Mouse (Mus musculus): ENCODE measurements around the gene Ccnc. TPM values are rescaled to one million over a fixed set of nuclear protein-coding genes. Genes with fewer than 3 reads are reported as not detected.
A peak's percentile ranks its signal among the peaks of the same experiment; 100 is the strongest.
"Not testable (repeated sequence)": the region's sequence is repeated elsewhere in the genome, so short reads cannot be mapped to it uniquely, and the experiment has no call there.

The Ccnc gene
- total RNA-seq, 2 experiments from 2014 or later, result 13.9 to 18.1 TPM

- DNase-seq, result no peak
- intact Hi-C loops (cut with DNase I), result no loop called here
These were observed 4.7 kb upstream of the Ccnc start for GRCm38 (mm10) chr4:21722752-21723334.

GRCm38 (mm10) chr4:21726912-21727614 lies 438 bp upstream of the Ccnc start:
- intact Hi-C loops (cut with DNase I), result loop anchor here (1.0 to 5.0 kb wide), 2 partner anchors 40 to 88 kb away; partner anchors contain the start of genes Tstd3 and Usp45
- peak; percentile 40 to 56 for DNase-seq

- DNase-seq, result no peak
These were observed 11.7 kb downstream of the Ccnc start for GRCm38 (mm10) chr4:21739169-21739568.

DNA sequence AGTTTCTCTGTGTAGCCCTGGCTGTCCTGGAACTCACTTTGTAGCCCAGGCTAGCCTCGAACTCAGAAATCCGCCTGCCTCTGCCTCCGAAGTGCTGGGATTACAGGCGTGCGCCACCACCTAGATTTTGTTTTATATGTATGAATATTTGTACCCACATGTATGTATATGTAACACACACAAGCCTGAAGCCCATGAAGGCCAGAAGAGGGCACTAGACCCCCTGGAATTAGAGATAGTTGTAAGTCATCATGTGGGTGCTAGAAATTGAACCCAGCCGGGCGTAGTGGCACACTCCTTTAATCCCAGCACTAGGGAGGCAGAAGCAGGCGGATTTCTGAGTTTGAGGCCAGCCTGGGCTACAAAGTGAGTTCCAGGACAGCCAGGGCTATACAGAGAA lies 16.6 kb downstream of the Ccnc start:
- intact Hi-C loops (cut with DNase I), result loop anchor here (5.0 kb wide), 1 partner anchor 68 kb away; no protein-coding TSS in a partner anchor

More at GRCm38 (mm10) chr4:21739169-21739568, 11.7 kb downstream of the Ccnc start:
- intact Hi-C loops (cut with DNase I), result no loop called here

DNA sequence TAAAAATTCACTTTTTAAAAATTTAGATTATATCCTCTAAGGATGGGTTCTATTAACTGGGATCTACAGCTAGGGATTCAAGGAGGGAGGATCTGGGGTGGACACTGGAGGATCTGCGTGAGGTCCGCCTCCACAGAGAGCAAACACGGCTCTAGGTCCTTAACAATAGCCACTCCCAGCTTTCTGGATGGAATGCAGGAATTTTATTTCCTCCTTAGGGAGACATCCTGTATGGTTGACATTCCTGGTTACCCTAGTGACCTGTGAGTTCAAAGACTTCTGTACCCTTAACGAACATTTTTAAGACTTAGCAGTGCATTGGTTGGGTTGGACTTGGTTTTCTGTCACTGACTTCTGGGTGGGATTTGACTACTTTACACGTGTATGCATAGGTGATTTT lies 18.2 kb downstream of the Ccnc start:
- intact Hi-C loops (cut with DNase I), result no loop called here
- DNase-seq, result no peak

More for the DNA sequence above, 16.6 kb downstream of the Ccnc start:
- not testable (repeated sequence) for DNase-seq

DNA sequence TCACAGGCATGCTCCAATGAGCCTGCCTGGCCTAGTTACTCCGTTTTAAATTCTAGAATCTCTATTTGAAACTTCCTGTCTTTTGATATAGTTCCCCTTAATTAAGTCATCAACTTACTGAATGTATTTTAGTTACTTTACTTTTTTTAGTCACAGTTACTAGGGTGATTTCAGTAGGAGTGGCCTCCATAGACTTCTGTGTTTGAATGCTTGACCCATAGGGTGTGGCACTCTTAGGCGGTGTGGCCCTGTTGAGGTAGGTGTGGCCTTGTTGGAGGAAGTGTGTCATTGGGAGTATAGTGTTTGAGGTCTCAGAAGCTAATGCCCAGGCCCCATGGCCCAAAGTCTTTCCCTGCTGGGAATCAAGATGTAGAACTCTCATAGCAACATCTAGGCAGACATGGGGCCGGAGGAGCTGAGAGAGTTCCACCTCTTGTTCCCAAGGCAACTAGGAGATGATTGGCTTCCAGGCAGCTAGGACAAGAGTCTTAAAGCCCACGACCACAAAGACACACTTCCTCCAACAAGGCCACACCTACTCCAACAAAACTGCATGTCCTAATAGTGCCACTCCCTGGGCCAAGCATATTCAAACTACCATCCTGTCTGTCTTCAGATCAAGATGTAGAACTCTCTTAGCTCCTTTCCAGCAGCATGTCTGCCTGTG lies 27.8 kb downstream of the Ccnc start:
- intact Hi-C loops (cut with DNase I), result no loop called here
- DNase-seq, result no peak

DNA sequence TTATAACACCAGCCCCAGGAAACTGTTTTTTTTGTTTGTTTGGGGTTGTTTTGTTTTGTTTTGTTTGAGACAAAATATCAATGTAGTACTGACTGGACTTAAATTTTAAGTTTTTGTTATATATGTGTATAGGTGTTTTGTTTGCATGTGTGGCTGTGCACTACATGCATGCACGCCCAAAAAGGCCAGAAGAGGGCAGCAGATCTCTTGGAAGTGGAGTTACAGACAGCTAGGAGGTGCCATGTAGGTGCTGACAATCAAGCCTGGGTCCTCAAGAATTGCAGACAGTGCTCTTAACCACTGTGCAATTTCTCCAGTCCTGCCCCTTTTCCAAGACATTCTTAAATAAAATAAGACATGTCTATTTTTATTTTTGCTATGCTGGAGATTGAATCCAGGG lies 31.4 kb downstream of the Ccnc start:
- DNase-seq, result no peak
- intact Hi-C loops (cut with DNase I), result no loop called here

DNA sequence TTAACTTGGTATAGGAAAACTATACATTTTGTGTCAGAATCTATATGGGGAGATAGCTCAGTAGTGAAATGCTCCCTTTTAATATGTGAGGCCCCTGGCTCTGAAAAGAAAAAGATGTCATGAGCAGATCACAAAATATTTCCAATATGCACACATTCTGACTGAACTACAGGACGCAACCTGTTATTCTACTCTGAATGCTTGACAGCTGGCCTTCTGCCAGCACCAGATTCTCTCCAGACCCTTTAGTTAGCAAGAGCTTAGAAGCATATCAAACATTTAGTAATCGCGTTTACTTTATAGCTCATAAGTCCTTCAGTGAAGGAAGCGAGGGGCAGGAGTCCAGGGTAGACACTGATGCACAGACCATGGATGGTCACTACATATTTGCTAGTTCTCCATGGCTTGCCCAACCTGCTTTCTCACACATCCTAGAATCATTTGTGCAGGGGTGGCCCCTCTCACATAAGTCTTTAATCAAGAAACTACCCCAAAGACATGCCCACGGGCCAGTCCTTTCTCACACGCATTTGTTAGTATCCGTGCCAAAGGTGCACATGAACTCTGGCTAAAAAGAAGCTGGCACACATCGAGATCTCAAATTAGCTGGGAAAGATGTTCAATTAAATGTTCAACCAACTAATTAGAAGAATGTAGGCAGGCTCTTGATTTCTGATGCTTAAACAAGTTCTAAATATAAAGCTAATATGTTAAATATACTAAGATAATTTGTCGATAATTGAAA lies 34.1 kb downstream of the Ccnc start:
- intact Hi-C loops (cut with DNase I), result no loop called here
- no peak for DNase-seq

GRCm38 (mm10) chr4:21763827-21764226 lies 36.3 kb downstream of the Ccnc start:
- DNase-seq, result no peak
- intact Hi-C loops (cut with DNase I), result no loop called here

GRCm38 (mm10) chr4:21766171-21766862 lies 38.8 kb downstream of the Ccnc start:
- intact Hi-C loops (cut with DNase I), result loop anchor here (5.0 kb wide), 1 partner anchor 39 kb away; the partner anchor contains the start of gene Ccnc
- DNase-seq, result no peak

- DNase-seq, result peak; percentile 84 to 86
- intact Hi-C loops (cut with DNase I), result loop anchor here (5.0 kb wide), 1 partner anchor 40 kb away; the partner anchor contains the start of gene Ccnc
These were observed 39.4 kb downstream of the Ccnc start, which contains the start of the genes Usp45 and Tstd3 for GRCm38 (mm10) chr4:21766863-21767304. TSS of gene Usp45 (plus strand) at chr4:21767156. TSS of gene Tstd3 (minus strand) at chr4:21767212.

- no peak for DNase-seq
- intact Hi-C loops (cut with DNase I), result no loop called here
These were observed 43.6 kb downstream of the Ccnc start for GRCm38 (mm10) chr4:21771064-21771463.

DNA sequence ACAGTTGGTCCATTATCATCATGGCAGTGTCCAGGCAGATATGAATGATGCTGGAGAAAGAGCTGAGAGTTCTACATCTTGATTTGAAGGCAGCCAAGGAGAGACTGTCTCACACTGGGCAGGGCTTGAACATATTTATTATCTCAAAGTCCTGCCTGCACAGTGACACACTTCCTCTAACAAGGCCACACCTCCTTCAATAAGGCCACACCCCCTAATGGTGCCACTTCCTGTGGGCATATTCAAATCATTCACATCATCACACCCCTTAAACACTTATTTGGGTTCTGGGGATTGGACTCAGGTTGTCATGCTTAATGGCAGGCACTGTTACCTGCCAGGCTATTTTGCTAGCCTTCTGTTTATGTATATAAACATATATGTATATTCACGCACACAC lies 44.8 kb downstream of the Ccnc start:
- intact Hi-C loops (cut with DNase I), result no loop called here
- no peak for DNase-seq

DNA sequence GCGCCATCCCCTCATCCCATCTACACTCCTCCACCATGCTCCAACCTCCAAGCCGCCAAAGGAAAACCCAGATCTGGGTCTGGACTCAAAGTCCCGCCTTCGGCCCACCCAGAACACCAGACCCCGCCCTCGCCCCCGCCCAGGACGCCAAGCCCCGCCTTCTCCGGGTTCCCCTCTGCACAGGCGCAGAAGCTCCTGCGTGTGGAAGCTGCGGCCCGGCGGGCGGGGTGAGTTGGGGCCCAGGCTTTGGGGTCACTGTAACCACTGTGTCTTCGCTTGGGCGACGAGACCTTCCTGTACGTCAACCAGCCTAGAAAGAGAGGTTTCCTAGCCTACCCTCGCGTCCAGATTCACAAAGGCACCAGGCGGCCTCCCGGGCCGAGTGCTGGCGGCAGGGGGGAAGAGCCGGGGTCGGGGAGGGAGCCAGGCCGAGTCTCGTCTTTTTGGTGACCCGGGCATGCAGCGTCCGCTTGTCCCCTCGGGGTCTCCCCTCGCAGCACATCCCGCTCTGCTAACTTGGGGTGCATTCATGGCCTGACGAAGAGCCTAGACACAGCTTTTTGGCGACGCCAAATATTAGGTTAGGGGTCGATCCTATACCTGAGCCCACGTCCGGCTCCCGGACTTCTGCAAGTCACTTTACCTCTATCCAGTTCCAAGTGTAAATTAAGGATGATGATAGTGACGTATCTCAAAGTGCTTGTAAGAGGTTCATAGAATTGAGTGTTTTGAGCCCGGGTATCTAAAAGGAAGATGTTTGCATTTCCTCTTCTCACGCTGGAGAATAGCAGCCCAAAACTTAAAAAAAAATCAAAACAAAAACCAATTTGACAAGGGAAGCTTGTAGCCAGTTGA lies 48.8 kb downstream of the Ccnc start:
- intact Hi-C loops (cut with DNase I), result no loop called here
- peak; percentile 94 to 96 for DNase-seq

DNA sequence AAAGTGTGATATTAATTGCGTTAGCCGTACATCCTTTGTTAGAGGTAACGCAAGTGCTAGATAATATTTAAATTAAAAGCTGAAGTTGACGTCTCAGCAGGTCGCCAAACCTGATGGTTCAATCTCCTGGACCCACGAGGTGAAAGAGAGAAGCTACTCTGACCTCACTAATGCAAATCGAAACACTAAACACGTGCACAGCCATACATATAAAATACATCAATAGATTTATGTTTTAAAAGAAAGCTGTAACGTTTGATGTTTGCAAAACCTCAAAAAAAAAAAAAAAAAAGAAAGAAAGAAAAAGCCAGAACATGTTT lies 49.4 kb downstream of the Ccnc start:
- intact Hi-C loops (cut with DNase I), result no loop called here
- DNase-seq, result no peak

- intact Hi-C loops (cut with DNase I), result no loop called here
- no peak for DNase-seq
These were observed 53.6 kb downstream of the Ccnc start for GRCm38 (mm10) chr4:21780816-21781726.

DNA sequence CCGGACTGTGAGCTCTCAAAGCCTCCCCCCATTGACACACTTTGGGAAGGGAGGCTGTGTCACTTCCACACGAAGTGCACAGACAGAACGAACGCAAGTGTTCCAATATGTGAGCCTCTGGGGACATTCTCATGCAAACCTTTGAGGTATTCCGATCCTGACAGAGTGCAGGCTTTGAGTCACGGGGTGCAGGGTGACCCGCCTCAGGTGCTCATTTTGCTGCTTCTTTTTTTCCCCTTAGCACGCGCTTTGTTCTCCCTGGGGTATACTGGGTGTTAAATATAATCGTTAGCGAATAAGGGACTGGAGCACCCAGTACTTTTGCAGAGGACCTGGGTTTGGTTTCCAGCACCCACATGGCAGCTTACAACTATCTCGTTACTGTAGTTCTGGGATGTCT lies 58.8 kb downstream of the Ccnc start:
- intact Hi-C loops (cut with DNase I), result no loop called here
- no peak for DNase-seq

- intact Hi-C loops (cut with DNase I), result no loop called here
- no peak for DNase-seq
These were observed 61.4 kb downstream of the Ccnc start for GRCm38 (mm10) chr4:21788903-21789302.

All from heart, postnatal 10 days (tissue).